Mouse (Mus musculus) midbrain, postnatal 0 days (tissue): ENCODE measurements around the gene Dand5. TPM values are rescaled to one million over a fixed set of nuclear protein-coding genes. Genes with fewer than 3 reads are reported as not detected.

Experiments used
- ATAC-seq: fragments of 200-750 bp; cut with Nextera tagmentation; 2 replicates; pipeline ENCODE4 v1.8.0; 2017; ENCODE audit warnings: moderate number of reproducible peaks, mild to moderate bottlenecking, moderate TSS enrichment, moderate library complexity; ENCODE audit not compliant: low FRiP score
- DNase-seq: peaks from one replicate; pipeline ENCODE4 v3.0.0-alpha.2; 2015; ENCODE audit warnings: low spot score
- H3K27ac ChIP-seq: fragments of 300-500 bp; sonication (generic); 2 replicates; pipeline ENCODE4 v1.5.1; 2014; ENCODE audit warnings: low read depth, mild to moderate bottlenecking, low read length, mixed read lengths
- H3K27me3 ChIP-seq: fragments of 300-500 bp; sonication (generic); 2 replicates; pipeline ENCODE4 v1.6.1; 2014; ENCODE audit warnings: low read length, control low read depth, mixed read lengths; ENCODE audit not compliant: insufficient read depth
- H3K36me3 ChIP-seq: fragments of 300-500 bp; sonication (generic); 2 replicates; pipeline ENCODE4 v1.6.1; 2014; ENCODE audit warnings: low read length, control low read depth, mixed read lengths; ENCODE audit not compliant: insufficient read depth
- H3K4me1 ChIP-seq: fragments of 300-500 bp; sonication (generic); 2 replicates; pipeline ENCODE4 v1.6.1; 2014; ENCODE audit warnings: mild to moderate bottlenecking, control low read depth, antibody characterized with exemption, low read length, mixed read lengths; ENCODE audit not compliant: insufficient read depth
- H3K4me2 ChIP-seq: fragments of 300-500 bp; sonication (generic); 2 replicates; pipeline ENCODE4 v1.6.1; 2014; ENCODE audit warnings: low read depth, mild to moderate bottlenecking, low read length, mixed read lengths; ENCODE audit not compliant: poor library complexity, severe bottlenecking
- H3K4me3 ChIP-seq: fragments of 300-500 bp; sonication (generic); 2 replicates; pipeline ENCODE4 v1.5.1; 2014; ENCODE audit warnings: low read depth, mild to moderate bottlenecking, low read length, moderate library complexity
- H3K9ac ChIP-seq: fragments of 300-500 bp; sonication (generic); replicated peaks from 2 replicates; pipeline ENCODE4 v1.6.1; 2014; ENCODE audit warnings: mild to moderate bottlenecking, low read length, moderate library complexity, mixed read lengths; ENCODE audit not compliant: poor library complexity, severe bottlenecking
- H3K9me3 ChIP-seq: fragments of 300-500 bp; sonication (generic); 2 replicates; pipeline ENCODE4 v1.6.1; 2016; ENCODE audit warnings: low read length, control low read depth
- CTCF ChIP-seq: IDR thresholded peaks from 2 replicates; pipeline ENCODE4 v1.5.1; 2016; ENCODE audit warnings: antibody characterized with exemption, mild to moderate bottlenecking
- WGBS: fragments of 180-500 bp; shearing (Covaris S2); extraction: QIAGEN DNeasy Blood & Tissue Kit; methylation state at CpG from one replicate; pipeline ENCODE4 v1.1.7; 2014; 5-methylcytosine and 5-hydroxymethylcytosine counted together
- polyA plus RNA-seq: library from polyadenylated mRNA; unstranded; fragments of >200 nt; fragmentation: Nextera tagmentation; extraction: Ambion mirVana; gene quantifications from 2 replicates; pipeline ENCODE4 v1.2.1, GENCODE M21; 2015
- total RNA-seq: library from RNA; depleted of rRNA; stranded (reverse); fragments of >200 nt; gene quantifications from 2 replicates; pipeline ENCODE4 v1.2.3, GENCODE M21; 2014

The Dand5 gene
- total and polyA plus RNA-seq, 2 experiments from 2014 or later, result 7.6 to 12.6 TPM

- ATAC-seq, result peak; percentile 84
- Histone ChIP-seq H3K4me3 (peak overlapping the region; percentile 40), H3K36me3 (no peaks in the 10 kb centered on the region), H3K4me2 (peak overlapping the region; percentile 69), H3K9me3 (no peaks in the 10 kb centered on the region), H3K9ac (peak overlapping the region; percentile 24), H3K27ac (no peak overlapping the region), H3K4me1 (no peaks in the 10 kb centered on the region), H3K27me3 (0 out of 2 replicates have a peak, but pooled peaks cover 3% of the 10 kb centered on the region)
- TF ChIP-seq CTCF, result peak; percentile 82
- peak; percentile 93 for DNase-seq
- under 1% methylated on average over 32 of the region's 32 CpGs for WGBS
These were observed 11.7 kb downstream of the Dand5 start for GRCm38 (mm10) chr8:84810896-84811295.

GRCm38 (mm10) chr8:84809941-84810280 lies 12.7 kb downstream of the Dand5 start:
- 73% methylated on average over 5 of the region's 5 CpGs for WGBS
- Histone ChIP-seq H3K4me2 (no peak overlapping the region), H3K4me1 (no peaks in the 10 kb centered on the region), H3K9ac (no peak overlapping the region), H3K9me3 (no peaks in the 10 kb centered on the region), H3K4me3 (no peak overlapping the region), H3K36me3 (no peaks in the 10 kb centered on the region), H3K27ac (no peak overlapping the region), H3K27me3 (0 out of 2 replicates have a peak, but pooled peaks cover 3% of the 10 kb centered on the region)
- DNase-seq (no peak), ATAC-seq (no peak)
- no peak for TF ChIP-seq CTCF

GRCm38 (mm10) chr8:84809109-84809940 lies 13.3 kb downstream of the Dand5 start:
- DNase-seq (no peak), ATAC-seq (no peak)
- no peaks in the 10 kb centered on the region for H3K4me1 ChIP-seq
- TF ChIP-seq CTCF, result no peak
- no peaks in the 10 kb centered on the region for H3K9me3 ChIP-seq
- H3K36me3 ChIP-seq, result no peaks in the 10 kb centered on the region
- no peak overlapping the region for H3K9ac ChIP-seq
- H3K4me2 ChIP-seq, result no peak overlapping the region
- no peak overlapping the region for H3K4me3 ChIP-seq
- WGBS, result 56% methylated on average over 12 of the region's 12 CpGs
- H3K27ac ChIP-seq, result no peak overlapping the region
- H3K27me3 ChIP-seq, result 0 out of 2 replicates have a peak, but pooled peaks cover 3% of the 10 kb centered on the region

GRCm38 (mm10) chr8:84806031-84806430 lies 16.6 kb downstream of the Dand5 start:
- ATAC-seq (no peak), DNase-seq (no peak)
- Histone ChIP-seq H3K36me3 (no peaks in the 10 kb centered on the region), H3K9me3 (no peaks in the 10 kb centered on the region), H3K4me1 (no peaks in the 10 kb centered on the region), H3K27me3 (peaks cover 14% of the 10 kb centered on the region; the same call in 1 of the 2 replicates), H3K9ac (no peak overlapping the region), H3K27ac (no peak overlapping the region), H3K4me3 (no peak overlapping the region), H3K4me2 (no peak overlapping the region)
- WGBS, result 96% methylated on average over 5 of the region's 5 CpGs
- TF ChIP-seq CTCF, result no peak; the same call in 1 of the 2 replicates

- no peaks in the 10 kb centered on the region for H3K36me3 ChIP-seq
- H3K9ac ChIP-seq, result peak within 1 kb of the TSS; percentile 78
- peak; percentile 47 for ATAC-seq
- no peaks in the 10 kb centered on the region for H3K4me1 ChIP-seq
- DNase-seq, result peak; percentile 51
- peak within 1 kb of the TSS; percentile 74 for H3K27ac ChIP-seq
- peak within 1 kb of the TSS; percentile 69 for H3K4me3 ChIP-seq
- TF ChIP-seq CTCF, result no peak
- no peaks in the 10 kb centered on the region for H3K9me3 ChIP-seq
- H3K27me3 ChIP-seq, result peaks cover 35% of the 10 kb centered on the region
- 2% methylated on average over 26 of the region's 125 CpGs for WGBS
- peak within 1 kb of the TSS; percentile 99 for H3K4me2 ChIP-seq
These were observed 22.4 kb downstream of the Dand5 start, which contains the start of gene Nfix for GRCm38 (mm10) chr8:84799999-84800831. Gene Nfix, minus strand, starts transcription at chr8:84800344.
